Mouse (Mus musculus): ENCODE measurements at regions not wholly inside any gene's neighbourhood (a gene's known extent, or its start where the extent isn't known, plus 50 kb on each side); places are given as distances from the start of the nearest gene placed in this dataset.

GRCm38 (mm10) chr8:91872278-91873115, 70.6 kb upstream of the Irx3 start:
- no peak for DNase-seq

DNA sequence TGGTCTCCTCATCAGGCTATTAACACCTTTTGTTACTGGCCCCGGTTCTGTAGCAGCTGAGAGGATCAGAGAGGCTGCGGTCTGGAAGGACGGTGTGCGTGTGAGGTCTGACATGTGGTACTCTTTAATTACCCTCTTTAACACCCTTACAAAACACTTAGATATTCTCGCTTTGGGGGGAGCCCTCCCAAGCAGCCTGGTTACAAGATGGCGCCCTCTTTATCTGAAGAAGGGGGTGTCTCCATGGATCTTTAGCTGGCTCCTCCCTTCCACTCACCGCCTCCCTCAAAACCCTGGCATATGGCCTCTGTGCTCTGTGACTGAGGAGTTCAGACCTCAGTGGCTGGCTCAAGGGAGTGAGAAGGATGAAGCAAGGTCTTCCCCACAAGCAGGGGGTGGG, 65.2 kb upstream of the Irx3 start:
- DNase-seq: no peak

GRCm38 (mm10) chr8:91866076-91866475, 64.2 kb upstream of the Irx3 start:
- DNase-seq: no peak

GRCm38 (mm10) chr8:91865361-91865760, 63.5 kb upstream of the Irx3 start:
- no peak for DNase-seq

GRCm38 (mm10) chr8:91863505-91863904, 61.6 kb upstream of the Irx3 start:
- no peak for DNase-seq

- DNase-seq: no peak
These were observed 54.0 kb upstream of the Irx3 start for GRCm38 (mm10) chr8:91855881-91856280.

- no peak for DNase-seq
These were observed 52.5 kb upstream of the Irx3 start for GRCm38 (mm10) chr8:91854369-91854768.

DNA sequence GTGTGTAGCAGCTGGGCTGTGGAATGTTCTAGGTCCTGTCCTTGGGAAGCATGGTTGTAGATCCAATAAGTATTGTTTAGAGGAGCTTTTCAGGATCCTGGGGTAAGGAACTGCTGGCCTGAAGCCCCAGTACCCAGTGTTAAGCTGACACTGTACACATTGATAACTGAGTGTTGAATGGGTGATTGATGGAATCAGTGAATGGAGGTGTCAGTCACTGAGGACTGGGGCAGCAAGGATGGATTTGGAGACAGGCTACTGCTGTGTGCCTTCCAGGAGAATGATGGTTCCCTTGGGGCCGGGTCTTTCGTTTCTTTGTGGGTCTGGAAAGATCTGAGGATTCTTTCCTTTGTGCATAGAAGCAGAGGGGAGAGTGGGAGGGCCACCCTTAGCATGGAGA, 51.9 kb upstream of the Irx3 start:
- DNase-seq: no peak

GRCm38 (mm10) chr8:91853336-91853735, 51.5 kb upstream of the Irx3 start:
- no peak for DNase-seq
